Mouse (Mus musculus) intestine, embryonic 15.5 days (tissue): ENCODE results near the gene Hoxa5. TPM values are rescaled to one million over a fixed set of nuclear protein-coding genes. Genes with fewer than 3 reads are reported as not detected.
A peak's percentile ranks its signal among the peaks of the same experiment; 100 is the strongest.

Experiments used
- ATAC-seq: fragments of 200-750 bp; cut with Nextera tagmentation; 2 replicates; pipeline ENCODE4 v1.8.0; 2017; ENCODE audit warnings: moderate TSS enrichment, moderate library complexity
- H3K27ac ChIP-seq: fragments of 300-500 bp; sonication (generic); 2 replicates; pipeline ENCODE4 v1.5.1; 2015; ENCODE audit warnings: mild to moderate bottlenecking, inconsistent platforms
- H3K27me3 ChIP-seq: fragments of 300-500 bp; sonication (generic); replicated peaks from 2 replicates; pipeline ENCODE4 v1.6.1; 2015; ENCODE audit warnings: inconsistent platforms
- H3K36me3 ChIP-seq: fragments of 300-500 bp; sonication (generic); 2 replicates; pipeline ENCODE4 v1.6.1; 2015; ENCODE audit warnings: inconsistent platforms
- H3K4me1 ChIP-seq: fragments of 300-500 bp; sonication (generic); replicated peaks from 2 replicates; pipeline ENCODE4 v1.6.1; 2015; ENCODE audit warnings: inconsistent platforms
- H3K4me2 ChIP-seq: fragments of 300-500 bp; sonication (generic); replicated peaks from 2 replicates; pipeline ENCODE4 v1.6.1; 2015; ENCODE audit warnings: mild to moderate bottlenecking, inconsistent platforms
- H3K4me3 ChIP-seq: fragments of 300-500 bp; sonication (generic); replicated peaks from 2 replicates; pipeline ENCODE4 v1.5.1; 2015; ENCODE audit warnings: inconsistent platforms
- H3K9ac ChIP-seq: fragments of 300-500 bp; sonication (generic); 2 replicates; pipeline ENCODE4 v1.6.1; 2015; ENCODE audit warnings: inconsistent platforms
- H3K9me3 ChIP-seq: fragments of 300-500 bp; sonication (generic); 2 replicates; pipeline ENCODE4 v1.6.1; 2016; ENCODE audit warnings: inconsistent platforms
- WGBS: fragments of 180-500 bp; shearing (Covaris S2); methylation state at CpG from one replicate; pipeline ENCODE4 v1.1.7; 2015; 5-methylcytosine and 5-hydroxymethylcytosine counted together
- polyA plus RNA-seq: library from polyadenylated mRNA; unstranded; fragments of >200 nt; fragmentation: Nextera tagmentation; extraction: Ambion mirVana; gene quantifications from 2 replicates; pipeline ENCODE4 v1.2.1, GENCODE M21; 2015

Hoxa5 gene
- 22.9 and 25.1 TPM in 2 replicates for polyA plus RNA-seq

DNA sequence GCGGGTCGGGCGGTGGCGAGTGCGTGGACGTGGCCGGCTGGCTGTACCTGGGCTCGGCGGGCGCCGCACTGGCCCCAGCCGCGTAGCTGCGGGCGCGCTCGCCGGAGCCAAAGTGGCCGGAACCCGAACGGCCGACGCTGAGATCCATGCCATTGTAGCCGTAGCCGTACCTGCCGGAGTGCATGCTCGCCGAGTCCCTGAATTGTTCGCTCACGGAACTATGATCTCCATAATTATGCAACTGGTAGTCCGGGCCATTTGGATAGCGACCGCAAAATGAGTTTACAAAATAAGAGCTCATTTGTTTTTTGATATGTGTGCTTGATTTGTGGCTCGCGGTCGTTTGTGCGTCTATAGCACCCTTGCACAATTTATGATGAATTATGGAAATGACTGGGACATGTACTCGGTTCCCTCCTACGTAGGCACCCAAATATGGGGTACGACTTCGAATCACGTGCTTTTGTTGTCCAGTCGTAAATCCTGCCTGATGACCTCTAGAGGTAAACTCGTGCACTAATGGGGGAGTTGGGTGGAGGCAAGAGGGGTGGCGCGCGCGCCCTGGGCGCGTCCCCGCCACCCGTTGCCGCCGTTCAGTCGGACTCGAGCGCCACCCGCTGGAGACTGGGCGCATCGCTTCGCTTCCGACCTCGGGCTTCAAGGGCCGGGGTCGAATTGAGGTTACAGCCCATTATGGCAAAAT is at the start of gene Hoxa5:
Gene Hoxa5 (minus strand): TSS at position 538 of the 703 bp plus-strand sequence.
- peak within 1 kb of the TSS; percentile 81 for H3K9ac ChIP-seq
- H3K4me1 ChIP-seq, result peaks cover 27% of the 10 kb centered on the region
- peak within 1 kb of the TSS; percentile 60 for H3K4me3 ChIP-seq
- H3K27ac ChIP-seq, result peak within 1 kb of the TSS; percentile 73
- peaks cover 33% of the 10 kb centered on the region for H3K27me3 ChIP-seq
- H3K36me3 ChIP-seq, result no peaks in the 10 kb centered on the region
- H3K4me2 ChIP-seq, result peak within 1 kb of the TSS; percentile 91
- peak; percentile 55 for ATAC-seq
- WGBS, result 3% methylated on average over 65 of the region's 65 CpGs
- no peaks in the 10 kb centered on the region for H3K9me3 ChIP-seq

- H3K9ac ChIP-seq, result no peak overlapping the region
- H3K27me3 ChIP-seq, result peaks cover 75% of the 10 kb centered on the region
- no peak for ATAC-seq
- no peak overlapping the region for H3K27ac ChIP-seq
- H3K4me2 ChIP-seq, result peak overlapping the region; percentile 39; the same call in 1 of the 2 replicates
- no peaks in the 10 kb centered on the region for H3K9me3 ChIP-seq
- H3K36me3 ChIP-seq, result no peaks in the 10 kb centered on the region
- peak overlapping the region; percentile 20 for H3K4me3 ChIP-seq
- 0 out of 2 replicates have a peak, but pooled peaks cover 4% of the 10 kb centered on the region for H3K4me1 ChIP-seq
- 2% methylated on average over 59 of the region's 59 CpGs for WGBS
These were observed 49.4 kb upstream of the Hoxa5 start for GRCm38 (mm10) chr6:52253511-52254500.

DNA sequence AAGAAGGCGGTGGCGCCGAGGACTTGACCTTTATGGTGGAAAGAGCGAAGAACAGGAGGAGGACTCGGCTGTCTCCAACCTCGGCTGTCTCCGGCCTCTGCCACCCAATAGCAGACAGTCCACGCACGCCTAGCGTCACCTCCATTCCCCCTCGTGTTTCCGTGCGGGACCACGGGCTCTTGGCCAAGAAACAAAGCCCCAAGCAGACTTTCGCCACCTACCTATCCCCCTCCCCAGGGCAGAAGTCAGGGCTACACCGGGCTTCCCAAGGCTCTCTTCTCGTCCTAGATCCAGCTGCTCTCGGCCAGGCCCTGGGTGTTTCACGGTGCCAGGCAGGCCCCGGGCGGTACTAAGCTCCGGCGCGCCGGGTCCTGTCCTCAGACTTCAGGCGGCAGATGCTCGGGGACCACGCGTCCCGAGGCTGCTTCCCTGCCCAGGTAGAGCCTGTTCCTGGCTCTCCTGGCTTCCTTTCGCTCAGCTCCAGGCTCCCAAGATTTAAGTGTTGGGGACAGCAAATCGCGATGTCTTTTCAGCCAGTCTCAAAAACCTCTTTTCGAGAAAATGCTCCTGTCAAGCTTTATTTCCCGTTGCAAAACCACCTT is 48.5 kb upstream of the Hoxa5 start:
- Histone ChIP-seq H3K27ac (no peak overlapping the region), H3K27me3 (peaks cover 77% of the 10 kb centered on the region), H3K9me3 (no peaks in the 10 kb centered on the region), H3K4me2 (peak overlapping the region; percentile 39; the same call in 1 of the 2 replicates), H3K36me3 (no peaks in the 10 kb centered on the region), H3K4me3 (peak overlapping the region; percentile 10; the same call in 1 of the 2 replicates), H3K9ac (no peak overlapping the region), H3K4me1 (0 out of 2 replicates have a peak, but pooled peaks cover 4% of the 10 kb centered on the region)
- ATAC-seq, result no peak
- WGBS, result 3% methylated on average over 35 of the region's 35 CpGs

DNA sequence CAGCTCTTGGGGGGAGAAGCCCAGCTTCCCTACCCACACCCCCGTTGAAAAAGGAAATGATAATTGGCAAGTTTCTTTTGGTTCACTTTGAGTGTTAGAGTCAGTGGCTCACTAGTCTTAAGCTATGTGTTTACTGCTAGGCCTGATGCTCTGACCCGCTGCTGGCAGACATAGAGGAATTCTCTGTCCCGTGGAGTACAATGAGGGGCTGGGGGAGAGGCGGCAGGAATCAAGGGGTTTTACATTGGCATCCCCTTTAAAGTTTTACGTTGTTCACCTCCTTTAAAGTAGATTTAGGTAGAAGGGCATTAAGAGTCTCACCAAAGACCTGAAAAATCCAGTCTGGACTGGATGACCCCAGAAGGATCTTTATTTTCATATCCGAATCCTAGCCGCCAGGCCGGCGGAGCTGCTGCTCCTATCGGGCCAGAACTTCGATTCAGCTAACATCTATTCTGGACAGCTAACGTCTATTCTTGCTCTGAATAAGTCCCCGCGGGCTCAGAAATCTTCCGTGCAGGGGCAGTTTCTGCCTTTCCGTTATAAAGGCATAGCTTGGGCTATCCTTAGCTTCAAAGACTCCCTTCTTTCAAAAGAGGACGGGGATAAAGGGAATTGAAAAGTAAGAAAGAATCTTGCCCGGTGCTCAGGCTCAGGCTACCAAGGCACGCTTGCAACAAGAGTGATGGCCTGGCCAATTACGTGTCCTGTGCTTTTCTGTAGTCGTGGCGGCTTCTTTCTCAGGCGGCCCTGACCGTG is 47.8 kb upstream of the Hoxa5 start:
- 4% methylated on average over 24 of the region's 24 CpGs for WGBS

GRCm38 (mm10) chr6:52251177-52251879 is 46.9 kb upstream of the Hoxa5 start:
- Histone ChIP-seq H3K27me3 (peaks cover 85% of the 10 kb centered on the region), H3K9me3 (no peaks in the 10 kb centered on the region), H3K27ac (no peak overlapping the region), H3K4me3 (no peak overlapping the region), H3K4me2 (no peak overlapping the region), H3K9ac (no peak overlapping the region), H3K4me1 (0 out of 2 replicates have a peak, but pooled peaks cover 6% of the 10 kb centered on the region), H3K36me3 (no peaks in the 10 kb centered on the region)
- ATAC-seq, result no peak
- WGBS, result 12% methylated on average over 7 of the region's 7 CpGs

More for the DNA sequence above, 47.8 kb upstream of the Hoxa5 start:
- Histone ChIP-seq H3K27me3 (peaks cover 82% of the 10 kb centered on the region), H3K4me1 (0 out of 2 replicates have a peak, but pooled peaks cover 4% of the 10 kb centered on the region), H3K4me2 (no peak overlapping the region), H3K4me3 (no peak overlapping the region), H3K36me3 (no peaks in the 10 kb centered on the region), H3K9me3 (no peaks in the 10 kb centered on the region), H3K27ac (no peak overlapping the region), H3K9ac (no peak overlapping the region)
- no peak for ATAC-seq

DNA sequence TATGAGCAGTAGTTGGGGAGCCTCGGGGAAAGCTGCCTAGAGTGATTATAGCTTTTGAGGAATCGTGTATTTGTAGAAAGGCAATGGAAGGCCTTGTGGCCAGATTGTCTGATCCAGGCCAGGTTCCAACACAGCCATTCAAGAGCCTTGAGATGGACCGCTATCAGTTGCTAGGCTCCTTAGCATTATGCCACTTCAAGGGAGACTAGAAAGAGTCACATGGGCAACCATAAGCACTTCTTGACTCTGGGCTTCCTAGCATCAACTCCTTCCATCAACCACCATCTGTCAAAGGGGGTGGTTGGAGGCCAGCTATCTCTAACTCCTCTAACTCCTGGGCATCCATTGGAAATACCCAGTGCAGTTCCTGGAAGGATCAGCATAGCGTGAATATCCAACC is 45.4 kb upstream of the Hoxa5 start:
- Histone ChIP-seq H3K9ac (no peak overlapping the region), H3K36me3 (no peaks in the 10 kb centered on the region), H3K27ac (no peak overlapping the region), H3K27me3 (peaks cover 91% of the 10 kb centered on the region), H3K4me1 (0 out of 2 replicates have a peak, but pooled peaks cover 18% of the 10 kb centered on the region), H3K4me2 (peak overlapping the region; percentile 30), H3K4me3 (no peak overlapping the region), H3K9me3 (no peaks in the 10 kb centered on the region)
- 6% methylated on average over 4 of the region's 4 CpGs for WGBS
- ATAC-seq, result no peak

DNA sequence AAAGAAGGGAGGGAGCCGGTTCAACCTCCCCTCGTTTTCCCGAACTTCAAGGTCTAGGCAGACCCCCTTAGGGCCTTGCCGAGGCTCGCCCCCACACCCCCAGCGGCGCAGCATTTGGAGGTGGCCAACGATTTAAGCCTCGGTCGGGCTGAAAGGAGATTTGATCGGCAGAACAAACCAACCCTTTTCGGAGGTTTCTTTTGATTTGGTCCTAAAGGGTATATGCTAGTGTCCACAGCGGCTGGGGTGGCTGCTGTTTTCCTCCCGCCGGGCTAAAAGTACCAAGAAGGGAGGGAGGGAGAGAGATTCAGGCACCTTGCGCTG is 45.0 kb upstream of the Hoxa5 start:
- no peak overlapping the region for H3K27ac ChIP-seq
- ATAC-seq, result no peak
- no peak overlapping the region; the same call in 1 of the 2 replicates for H3K4me3 ChIP-seq
- 0 out of 2 replicates have a peak, but pooled peaks cover 18% of the 10 kb centered on the region for H3K4me1 ChIP-seq
- WGBS, result 2% methylated on average over 16 of the region's 16 CpGs
- peak overlapping the region; percentile 30 for H3K4me2 ChIP-seq
- peak overlapping the region; percentile 23; the same call in 1 of the 2 replicates for H3K9ac ChIP-seq
- no peaks in the 10 kb centered on the region for H3K9me3 ChIP-seq
- H3K36me3 ChIP-seq, result no peaks in the 10 kb centered on the region
- H3K27me3 ChIP-seq, result peaks cover 94% of the 10 kb centered on the region

DNA sequence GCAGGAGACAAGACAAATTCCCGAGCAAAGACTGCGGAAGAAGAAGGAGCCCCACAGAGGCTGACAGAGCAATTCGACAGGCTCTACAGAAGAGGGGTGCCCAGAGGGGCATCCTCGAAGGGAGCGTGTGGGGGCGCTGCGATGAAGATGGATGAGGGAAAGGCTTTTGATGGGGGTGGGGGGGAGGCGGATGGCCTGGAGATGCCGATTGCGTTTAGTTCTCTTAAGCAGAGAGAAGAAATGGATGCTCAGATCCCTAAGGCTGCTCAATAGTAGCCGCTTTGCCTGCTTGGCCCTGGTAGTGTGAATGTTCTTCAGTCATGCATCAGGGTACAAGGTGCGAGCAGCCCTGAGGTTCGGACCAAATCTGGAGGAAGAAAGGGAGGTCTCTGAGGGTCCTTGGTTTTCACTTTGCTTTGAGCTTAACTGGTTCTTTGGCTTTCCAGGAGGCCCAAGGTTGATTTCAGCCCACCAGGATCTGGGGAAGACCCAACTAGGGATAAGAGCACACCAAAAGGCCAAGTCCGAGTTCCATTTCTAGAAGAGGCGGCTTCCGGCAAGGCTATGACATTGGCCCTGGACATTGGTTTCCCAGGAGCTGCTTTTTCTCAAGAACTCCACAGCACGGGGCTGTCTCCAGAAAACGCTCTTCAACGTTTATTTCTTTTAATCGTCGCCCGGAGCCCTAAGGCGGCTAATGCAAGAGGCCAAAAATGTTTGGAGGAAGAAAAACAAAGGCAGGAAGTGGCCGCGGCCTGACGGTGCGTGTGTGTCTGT is 44.4 kb upstream of the Hoxa5 start:
- Histone ChIP-seq H3K4me2 (peak overlapping the region; percentile 30), H3K36me3 (no peaks in the 10 kb centered on the region), H3K4me1 (0 out of 2 replicates have a peak, but pooled peaks cover 19% of the 10 kb centered on the region), H3K9me3 (no peaks in the 10 kb centered on the region), H3K27me3 (peaks cover 93% of the 10 kb centered on the region), H3K4me3 (no peak overlapping the region; the same call in 1 of the 2 replicates), H3K9ac (0 out of 2 replicates have a peak overlapping the region, but pooled peaks have one; percentile 23), H3K27ac (no peak overlapping the region)
- no peak for ATAC-seq
- 2% methylated on average over 27 of the region's 27 CpGs for WGBS

DNA sequence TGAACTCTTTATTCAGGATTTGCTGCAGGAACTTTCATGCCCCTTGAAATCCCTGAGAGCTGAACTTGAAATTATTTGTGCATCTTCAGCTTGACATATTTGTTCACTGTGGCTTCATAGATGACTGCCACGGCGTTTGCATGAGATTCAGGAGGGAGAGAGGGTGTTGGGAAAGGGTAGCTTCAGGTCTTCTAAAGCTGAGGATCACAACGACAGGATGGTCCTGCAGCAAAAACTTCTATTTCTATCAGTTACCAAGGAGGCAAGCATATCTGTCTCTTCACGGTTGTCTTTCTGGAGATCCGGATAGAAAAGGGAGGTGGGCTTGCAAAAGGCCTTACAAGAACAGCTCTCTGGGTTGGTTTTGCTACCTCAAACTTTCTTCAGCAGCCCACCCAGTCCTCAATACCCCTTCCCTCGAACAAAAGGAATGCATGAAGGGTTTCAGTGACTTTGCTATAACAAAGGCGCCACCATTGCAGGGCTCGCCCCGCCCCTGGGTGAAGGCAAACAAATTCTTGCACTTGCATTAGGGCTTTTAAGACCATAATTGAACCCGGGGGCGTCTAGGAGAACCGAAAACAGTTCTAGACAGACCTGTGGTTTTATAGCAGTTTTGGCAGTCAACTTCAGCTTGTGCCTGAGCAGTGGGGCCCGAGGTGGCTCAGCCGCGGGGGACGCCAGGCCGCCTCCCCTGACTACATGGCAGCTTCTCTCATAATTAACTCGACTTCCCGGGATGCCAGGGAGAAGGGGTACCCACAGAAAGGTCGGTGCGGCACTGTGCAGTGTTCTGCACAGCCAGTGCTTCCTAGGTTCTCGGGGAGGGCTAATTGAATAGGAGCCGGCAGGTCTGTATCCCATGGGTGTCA is 43.6 kb upstream of the Hoxa5 start:
- no peak overlapping the region for H3K27ac ChIP-seq
- no peak overlapping the region for H3K9ac ChIP-seq

More for the DNA sequence above, 43.6 kb upstream of the Hoxa5 start:
- peak overlapping the region; percentile 30 for H3K4me2 ChIP-seq
- H3K4me1 ChIP-seq, result 0 out of 2 replicates have a peak, but pooled peaks cover 18% of the 10 kb centered on the region
- no peaks in the 10 kb centered on the region for H3K36me3 ChIP-seq
- WGBS, result 2% methylated on average over 23 of the region's 23 CpGs
- ATAC-seq, result no peak
- H3K9me3 ChIP-seq, result no peaks in the 10 kb centered on the region
- no peak overlapping the region for H3K4me3 ChIP-seq
- peaks cover 94% of the 10 kb centered on the region for H3K27me3 ChIP-seq
